Mouse (Mus musculus): ENCODE measurements around the gene Abr.

- no peak for TF ChIP-seq CTCF (IDR thresholded peaks at IDR 0.05; ENCODE audit: borderline replicate concordance, extremely low read depth, insufficient read depth, insufficient read length)
- no peak for TF ChIP-seq POLR2A (IDR thresholded peaks at IDR 0.05; ENCODE audit: borderline replicate concordance, extremely low read depth, insufficient read depth, insufficient read length, poor library complexity, severe bottlenecking)
Measured at GRCm38 (mm10) chr11:76401398-76401797, 220.7 kb downstream of the Abr start.

All from brain, embryonic 14.5 days (tissue).